Mouse (Mus musculus) G1E (cell line): ENCODE results near the gene P2ry6.

ENCODE experiments used
- CTCF ChIP-seq: IDR thresholded peaks from 2 replicates; pipeline ENCODE4 v1.5.1; 2012; ENCODE audit warnings: low read depth, low read length, inconsistent platforms, mixed read lengths
- GATA1 ChIP-seq: IDR thresholded peaks from 2 replicates; pipeline ENCODE4 v1.6.1; 2012; ENCODE audit warnings: borderline replicate concordance, low read length, inconsistent platforms, mixed read lengths
- TAL1 ChIP-seq: conservative IDR thresholded peaks from 2 replicates; pipeline ENCODE4 v1.6.1; 2012; ENCODE audit warnings: low read depth, low read length, inconsistent platforms, mixed read lengths

DNA sequence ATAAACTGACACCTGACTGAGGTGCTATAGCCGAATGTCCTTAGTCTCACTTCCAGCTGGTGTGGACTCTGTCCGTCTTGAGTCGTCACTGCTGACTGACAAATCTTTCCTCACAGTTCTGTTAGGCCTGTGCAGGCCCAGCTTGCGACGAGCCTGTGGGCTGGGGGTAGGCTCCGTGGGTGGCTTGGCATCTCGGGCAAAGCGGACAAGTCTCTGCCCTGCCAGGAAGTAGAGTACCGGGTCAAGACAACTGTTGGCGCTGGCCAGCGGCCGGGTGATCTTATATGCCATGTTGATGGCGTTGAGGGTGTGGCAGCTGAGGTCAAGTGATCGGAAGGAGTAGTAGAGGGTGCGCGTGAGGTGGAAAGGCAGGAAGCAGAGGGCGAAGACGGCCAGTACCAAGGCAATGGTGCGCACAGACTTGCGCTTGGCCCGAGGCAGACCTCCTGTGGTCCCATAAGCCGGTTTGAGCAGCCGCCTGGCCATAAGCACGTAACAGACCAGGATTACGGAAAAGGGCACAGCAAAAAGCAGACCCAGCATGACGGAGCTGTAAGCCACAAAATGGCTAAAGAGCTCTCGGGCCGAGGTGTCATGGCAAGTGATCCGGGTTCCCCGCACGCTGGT lies 23.6 kb upstream of the P2ry6 start:
- TF ChIP-seq GATA1 (no peak), CTCF (no peak), TAL1 (no peak)
